11 mouse cellular contexts compared by ENCODE assay signal in the genomic region with DNA sequence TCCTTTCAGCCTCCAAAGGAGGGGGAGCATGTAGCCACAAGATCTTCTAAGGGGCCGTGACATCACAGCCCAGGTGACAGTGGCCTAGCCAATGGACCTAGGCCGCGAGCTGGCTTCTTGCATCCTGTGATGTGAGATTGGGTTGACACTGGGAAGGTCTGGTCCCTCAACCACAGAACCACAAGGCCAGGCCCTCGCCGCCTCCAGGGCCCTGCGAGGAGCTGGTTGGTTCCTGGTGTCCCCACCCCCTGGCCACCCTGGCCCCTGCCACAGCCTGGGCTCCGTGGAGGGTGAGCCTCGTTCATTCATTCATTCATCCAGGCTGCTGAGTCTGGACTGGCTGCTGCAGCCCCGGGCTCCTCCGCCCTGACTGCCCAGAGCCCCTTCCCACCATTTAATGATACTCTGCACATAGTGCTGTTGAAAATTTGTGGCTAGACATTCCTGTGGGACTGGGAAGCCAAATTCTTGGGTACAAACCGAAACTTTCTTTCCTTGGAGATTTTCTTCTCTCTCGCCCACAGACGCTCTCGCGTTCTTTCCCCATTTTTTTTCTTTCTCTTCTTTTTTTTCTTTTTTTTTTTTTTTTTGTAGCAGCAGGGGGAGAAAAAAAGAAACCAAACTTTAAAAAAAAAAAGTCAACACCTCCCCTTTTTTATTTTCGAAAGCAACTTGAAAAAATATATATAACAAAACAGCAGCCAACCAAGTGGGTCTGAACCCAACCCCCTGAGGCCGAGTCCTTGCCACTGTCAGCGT. TPM values are rescaled to one million over a fixed set of nuclear protein-coding genes. Genes with fewer than 3 reads are reported as not detected.
DNase-seq lines count a peak whose midpoint lies in the region; ATAC-seq lines count a peak whose summit lies in the region.
"Had no signal": no experiment of that assay in that cellular context is flagged by ENCODE, and none has a peak within 500 bp of the region (broad histone marks: within the 10 kb centered on the region; RNA-seq: fewer than 3 reads in every experiment).

A gene (plus strand): TSS at position 311 of the 759 bp plus-strand sequence.

- DNase-seq in kidney, adult 9 months, result peak; percentile 11
- DNase-seq in kidney, postnatal 14 days, result no peak
- DNase-seq in thymus, postnatal 0 days (ENCODE audit: low spot score), result peak; percentile 91
- no peak for DNase-seq in urinary bladder, postnatal 10 days (ENCODE audit: low spot score)
- DNase-seq in cerebellum, postnatal 14 days, result no peak

- H3K27me3 ChIP-seq in embryonic facial prominence, embryonic 15.5 days, result peaks cover 4% of the 10 kb centered on the region; the same call in 1 of the 2 replicates

- peak within 1 kb of the TSS; percentile 4; the same call in 1 of the 2 replicates for H3K9ac ChIP-seq in embryonic facial prominence, embryonic 15.5 days
- H3K9ac ChIP-seq: heart, embryonic 12.5 days had no signal

- H3K4me2 ChIP-seq in embryonic facial prominence, embryonic 15.5 days (replicated peaks), result peak within 1 kb of the TSS; percentile 19; the same call in 1 of the 2 replicates
- H3K4me2 ChIP-seq: heart, embryonic 12.5 days had no signal

- WGBS in embryonic facial prominence, embryonic 15.5 days, result 62% methylated on average over 18 of the region's 18 CpGs

- H3K27ac ChIP-seq in embryonic facial prominence, embryonic 15.5 days (replicated peaks), result peak within 1 kb of the TSS; percentile 79
- H3K27ac ChIP-seq: stomach, postnatal 0 days had no signal

- no peak within 1 kb of the TSS for H3K4me3 ChIP-seq in embryonic facial prominence, embryonic 15.5 days (replicated peaks)
- H3K4me3 ChIP-seq: heart, embryonic 12.5 days had no signal

- peak; percentile 82 for ATAC-seq in embryonic facial prominence, embryonic 15.5 days (ENCODE audit: insufficient number of reproducible peaks, low FRiP score, low TSS enrichment, low read depth)
- ATAC-seq in megakaryocyte, adult 5-6 weeks (ENCODE audit: poor library complexity, severe bottlenecking), result peak; percentile 90
- no peak for ATAC-seq in cerebellum, adult (ENCODE audit: insufficient number of reproducible peaks, low FRiP score, low TSS enrichment)

- H3K4me1 ChIP-seq in embryonic facial prominence, embryonic 15.5 days, result peaks cover 10% of the 10 kb centered on the region
- H3K4me1 ChIP-seq: heart, embryonic 12.5 days had no signal

- H3K9me3 ChIP-seq in embryonic facial prominence, embryonic 15.5 days (replicated peaks), result no peaks in the 10 kb centered on the region
- H3K9me3 ChIP-seq: heart, embryonic 12.5 days had no signal

- H3K36me3 ChIP-seq in embryonic facial prominence, embryonic 15.5 days, result no peaks in the 10 kb centered on the region
- H3K36me3 ChIP-seq: heart, embryonic 12.5 days had no signal

RNA-seq across cellular contexts. Expression of the gene that starts here (rescaled TPM):
- polyA plus RNA-seq in embryonic facial prominence, embryonic 15.5 days (2015; fragmentation: Nextera tagmentation; extraction: Ambion mirVana), result 2.9 and 3.2 TPM in 2 replicates
- total RNA-seq in megakaryocyte, adult 5-6 weeks (2015), result 18.1 and 20.8 TPM in 2 replicates
- total RNA-seq in megakaryocyte, adult 5-6 weeks (2017), result 4.3 and 6.5 TPM in 2 replicates
- polyA plus RNA-seq in thymus, postnatal 0 days (2015; fragmentation: Nextera tagmentation; extraction: Ambion mirVana), result 4.8 and 7.9 TPM in 2 replicates
- polyA plus RNA-seq: cortical plate, adult 2 months had no signal

Comparison
In these comparisons a context has a peak if more than half of its experiments do, and no peak if none do; other contexts are left out.
1. DNase-seq: peak in kidney, adult 9 months (single experiment) and thymus, postnatal 0 days (single experiment); none in kidney, postnatal 14 days (single experiment), urinary bladder, postnatal 10 days (single experiment) and cerebellum, postnatal 14 days (0 of 2).